Mouse (Mus musculus) MEL (cell line): Measurements from ENCODE around the gene Ispd. TPM values are rescaled to one million over a fixed set of nuclear protein-coding genes. Genes with fewer than 3 reads are reported as not detected.

ENCODE experiments used
- DNase-seq: peaks from one replicate; pipeline ENCODE4 v3.0.0; 2011; ENCODE audit warnings: low read depth, low spot score
- H3K27ac ChIP-seq: 2 replicates; pipeline ENCODE4 v1.5.1; 2012; ENCODE audit warnings: low read depth, mild to moderate bottlenecking, control low read depth, low read length, moderate library complexity; ENCODE audit not compliant: control insufficient read depth
- H3K27me3 ChIP-seq, 2 experiments: fragments of 150-350 bp in 1 of 2; sonication (generic) in 1 of 2; 2 replicates each; pipeline ENCODE4 v1.6.1; 2012; ENCODE audit warnings: low read length in 2 of 2, mild to moderate bottlenecking in 2 of 2, improper control_type of control experiment in 1 of 2, moderate library complexity in 1 of 2; ENCODE audit not compliant: insufficient read depth in 2 of 2, control insufficient read depth in 1 of 2
- H3K36me3 ChIP-seq, 2 experiments: 2 replicates each; pipeline ENCODE4 v1.6.1; 2012 to 2014; ENCODE audit warnings: low read length in 2 of 2, improper control_type of control experiment in 1 of 2, inconsistent platforms in 1 of 2, mild to moderate bottlenecking in 1 of 2; ENCODE audit not compliant: insufficient read depth in 2 of 2, control insufficient read depth in 1 of 2
- H3K4me1 ChIP-seq, 2 experiments: fragments of 150-350 bp in 1 of 2; sonication (generic) in 1 of 2; 2 replicates each; pipeline ENCODE4 v1.6.1; 2012; ENCODE audit warnings: low read length in 2 of 2, improper control_type of control experiment in 1 of 2, mild to moderate bottlenecking in 1 of 2; ENCODE audit not compliant: insufficient read depth in 2 of 2, control insufficient read depth in 1 of 2
- H3K4me3 ChIP-seq, 2 experiments: fragments of 150-350 bp in 1 of 2; sonication (generic) in 1 of 2; 2 replicates each; pipeline ENCODE4 v1.5.1; 2012; ENCODE audit warnings: low read depth in 2 of 2, low read length in 2 of 2, mild to moderate bottlenecking in 2 of 2, moderate library complexity in 2 of 2, control low read depth in 1 of 2, improper control_type of control experiment in 1 of 2; ENCODE audit not compliant: control insufficient read depth in 1 of 2, insufficient read depth in 1 of 2
- H3K79me2 ChIP-seq: 2 replicates; pipeline ENCODE4 v1.6.1; 2012; ENCODE audit warnings: mild to moderate bottlenecking, low read length, moderate library complexity; ENCODE audit not compliant: control insufficient read depth, poor library complexity, insufficient read depth
- H3K9ac ChIP-seq: 2 replicates; pipeline ENCODE4 v1.6.1; 2012; ENCODE audit warnings: low read depth, mild to moderate bottlenecking, control low read depth, low read length, moderate library complexity; ENCODE audit not compliant: control insufficient read depth, poor library complexity, severe bottlenecking
- H3K9me3 ChIP-seq: fragments of 150-350 bp; sonication (generic); replicated peaks from 2 replicates; pipeline ENCODE4 v1.6.1; 2012; ENCODE audit warnings: mild to moderate bottlenecking, low read length, improper control_type of control experiment, moderate library complexity; ENCODE audit not compliant: insufficient read depth
- BHLHE40 ChIP-seq: IDR thresholded peaks from 2 replicates; pipeline ENCODE4 v1.6.1; 2012; ENCODE audit warnings: low read depth, mild to moderate bottlenecking, inconsistent platforms, low read length, improper control_type of control experiment, borderline replicate concordance
- EP300 ChIP-seq, 2 experiments: IDR thresholded peaks; 2 replicates each; pipeline ENCODE4 v1.6.1; 2011; ENCODE audit warnings: improper control_type of control experiment in 2 of 2, low read length in 2 of 2, low read depth in 1 of 2, mild to moderate bottlenecking in 1 of 2
- GABPA ChIP-seq: IDR thresholded peaks from 2 replicates; pipeline ENCODE4 v1.6.1; 2012; ENCODE audit warnings: low read depth, mild to moderate bottlenecking, inconsistent platforms, low read length, improper control_type of control experiment, moderate library complexity
- HCFC1 ChIP-seq: IDR thresholded peaks from 2 replicates; pipeline ENCODE4 v1.6.1; 2012; ENCODE audit warnings: low read depth, mild to moderate bottlenecking, inconsistent platforms, low read length, improper control_type of control experiment, moderate library complexity
- MAFK ChIP-seq: IDR thresholded peaks from 2 replicates; pipeline ENCODE4 v1.6.1; 2011; ENCODE audit warnings: low read depth, mild to moderate bottlenecking, low read length, improper control_type of control experiment, borderline replicate concordance
- MAX ChIP-seq: IDR thresholded peaks from 2 replicates; pipeline ENCODE4 v1.6.1; 2011; ENCODE audit warnings: low read length, improper control_type of control experiment
- MAZ ChIP-seq: IDR thresholded peaks from 2 replicates; pipeline ENCODE4 v1.6.1; 2012; ENCODE audit warnings: low read depth, mild to moderate bottlenecking, inconsistent platforms, low read length, improper control_type of control experiment
- MEF2A ChIP-seq: IDR thresholded peaks from 2 replicates; pipeline ENCODE4 v1.6.1; 2014; ENCODE audit warnings: low read depth, mild to moderate bottlenecking, inconsistent platforms, low read length, improper control_type of control experiment; ENCODE audit not compliant: poor library complexity, insufficient replicate concordance, severe bottlenecking; ENCODE audit errors: extremely low read depth
- MXI1 ChIP-seq: IDR thresholded peaks from 2 replicates; pipeline ENCODE4 v1.6.1; 2011; ENCODE audit warnings: mild to moderate bottlenecking, low read depth, low read length, improper control_type of control experiment
- MYC ChIP-seq: IDR thresholded peaks from 2 replicates; pipeline ENCODE4 v1.6.1; 2011; ENCODE audit warnings: low read depth, mild to moderate bottlenecking, low read length, improper control_type of control experiment, moderate library complexity
- NELFE ChIP-seq: IDR thresholded peaks from 2 replicates; pipeline ENCODE4 v1.6.1; 2011; ENCODE audit warnings: low read depth, low read length, improper control_type of control experiment
- POLR2AphosphoS5 ChIP-seq: IDR thresholded peaks from 2 replicates; pipeline ENCODE4 v1.6.1; 2012; ENCODE audit warnings: low read depth, borderline replicate concordance, mild to moderate bottlenecking, inconsistent platforms, low read length, moderate library complexity, mixed read lengths
- RAD21 ChIP-seq: IDR thresholded peaks from 2 replicates; pipeline ENCODE4 v1.6.1; 2011; ENCODE audit warnings: mild to moderate bottlenecking, low read depth, low read length, improper control_type of control experiment
- RCOR1 ChIP-seq: IDR thresholded peaks from 2 replicates; pipeline ENCODE4 v1.6.1; 2012; ENCODE audit warnings: low read depth, mild to moderate bottlenecking, inconsistent platforms, low read length, improper control_type of control experiment
- SIN3A ChIP-seq: IDR thresholded peaks from 2 replicates; pipeline ENCODE4 v1.6.1; 2012; ENCODE audit warnings: low read length, improper control_type of control experiment, inconsistent platforms
- TCF12 ChIP-seq: IDR thresholded peaks from 2 replicates; pipeline ENCODE4 v1.6.1; 2014; ENCODE audit warnings: low read depth, mild to moderate bottlenecking, inconsistent platforms, low read length, improper control_type of control experiment, moderate library complexity
- USF2 ChIP-seq, 2 experiments: IDR thresholded peaks; 2 replicates each; pipeline ENCODE4 v1.6.1; 2011 to 2012; ENCODE audit warnings: improper control_type of control experiment in 2 of 2, low read length in 2 of 2, borderline replicate concordance in 1 of 2, inconsistent platforms in 1 of 2, low read depth in 1 of 2, mild to moderate bottlenecking in 1 of 2; ENCODE audit not compliant: insufficient read depth in 1 of 2
- ZC3H11A ChIP-seq: IDR thresholded peaks from 2 replicates; pipeline ENCODE4 v1.6.1; 2012; ENCODE audit warnings: low read depth, mild to moderate bottlenecking, inconsistent platforms, low read length, improper control_type of control experiment
- ZKSCAN1 ChIP-seq: IDR thresholded peaks from 2 replicates; pipeline ENCODE4 v1.6.1; 2012; ENCODE audit warnings: low read depth, mild to moderate bottlenecking, inconsistent platforms, low read length, improper control_type of control experiment, moderate library complexity
- ZNF384 ChIP-seq: IDR thresholded peaks from 2 replicates; pipeline ENCODE4 v1.6.1; 2012; ENCODE audit warnings: low read depth, mild to moderate bottlenecking, inconsistent platforms, low read length, improper control_type of control experiment
- polyA plus RNA-seq, 2 experiments: library from polyadenylated mRNA; stranded (reverse) in 1 of 2; unstranded in 1 of 2; fragments of >175 nt in 1 of 2; fragments of >200 nt in 1 of 2; gene quantifications; 2 replicates each; pipeline versions ENCODE4 v1.2.1 to v1.2.4; 2012; ENCODE audit warnings: low replicate concordance in 2 of 2, low read depth in 1 of 2; ENCODE audit not compliant: insufficient read length in 2 of 2, insufficient read depth in 1 of 2, missing spikeins in 1 of 2
- total RNA-seq: library from RNA; depleted of rRNA; stranded (reverse); fragments of 300-350 nt; gene quantifications from 2 replicates; pipeline ENCODE4 v1.2.3, GENCODE M21; 2012

Ispd gene
- total and polyA plus RNA-seq, 3 experiments: 2.4 to 54.1 (median 2.8) TPM

DNA sequence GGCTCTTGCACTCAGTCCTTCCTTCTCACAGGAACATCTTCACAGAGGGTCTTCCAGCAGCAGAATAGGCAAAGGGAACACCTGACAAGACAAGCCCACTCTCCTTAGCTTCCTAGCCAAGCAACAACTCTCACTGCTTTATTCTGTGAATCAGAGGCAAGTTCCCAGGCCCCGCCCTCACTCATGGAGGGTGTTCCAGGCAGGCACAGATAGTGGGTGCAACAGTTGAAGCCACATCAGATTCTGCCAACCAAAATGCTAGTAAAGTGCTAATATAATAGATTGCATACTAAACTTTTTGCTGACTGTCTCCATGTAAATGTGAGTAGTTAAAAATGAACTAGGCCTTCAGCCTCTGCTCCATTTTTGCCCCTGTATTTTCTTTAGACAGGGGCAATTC, 173.4 kb downstream of the Ispd start:
- H3K4me3 ChIP-seq: no peak overlapping the region
- no peaks in the 10 kb centered on the region for H3K36me3 ChIP-seq
- no peak overlapping the region for H3K27ac ChIP-seq
- no peaks in the 10 kb centered on the region for H3K27me3 ChIP-seq
- no peak for TF ChIP-seq RAD21
- TF ChIP-seq ZKSCAN1: no peak
- peak in 1 of 2 experiments; percentile 27; a peak in 1 of 4 replicates for TF ChIP-seq EP300 (IDR thresholded peaks at IDR 0.05; ENCODE audit: low read depth in 1 of 2, low read length in 2 of 2)
- TF ChIP-seq GABPA: no peak
- TF ChIP-seq USF2 (IDR thresholded peaks at IDR 0.05; ENCODE audit: borderline replicate concordance in 1 of 2, insufficient read depth in 1 of 2, low read depth in 1 of 2, low read length in 2 of 2): no peak
- no peak for TF ChIP-seq SIN3A
- no peak for TF ChIP-seq HCFC1
- TF ChIP-seq BHLHE40: no peak
- no peaks in the 10 kb centered on the region for H3K4me1 ChIP-seq
- DNase-seq: peak; percentile 35
- H3K9me3 ChIP-seq: no peaks in the 10 kb centered on the region
- no peak overlapping the region for H3K9ac ChIP-seq
- no peaks in the 10 kb centered on the region for H3K79me2 ChIP-seq

DNA sequence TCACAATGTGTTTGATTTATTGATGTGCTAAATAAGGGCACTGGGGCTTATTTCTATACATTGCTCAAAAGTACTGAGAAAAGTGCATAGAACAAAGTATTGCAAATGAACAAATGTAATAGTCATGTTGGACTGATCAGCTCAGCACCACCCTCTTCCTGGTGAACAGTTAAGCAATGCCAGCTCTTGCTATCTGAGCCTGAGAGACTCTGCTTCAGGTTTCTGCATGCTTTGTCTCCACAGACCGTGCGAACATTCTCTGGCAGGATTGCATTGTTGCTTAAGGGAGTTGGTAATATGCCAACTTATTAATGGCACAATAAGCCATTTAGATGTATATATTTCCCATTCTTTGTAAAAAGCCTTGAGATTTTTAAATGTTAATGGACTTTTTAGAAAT, 182.9 kb downstream of the Ispd start:
- TF ChIP-seq MAZ (no peak), MAX (no peak), MEF2A (no peak), MXI1 (no peak), USF2 (IDR thresholded peaks at IDR 0.05; ENCODE audit: borderline replicate concordance in 1 of 2, insufficient read depth in 1 of 2, low read depth in 1 of 2, low read length in 2 of 2) (no peak)
- Histone ChIP-seq H3K27ac (no peak overlapping the region), H3K9ac (no peak overlapping the region), H3K9me3 (no peaks in the 10 kb centered on the region), H3K4me3 (no peak overlapping the region), H3K4me1 (no peaks in the 10 kb centered on the region), H3K79me2 (no peaks in the 10 kb centered on the region), H3K36me3 (no peaks in the 10 kb centered on the region), H3K27me3 (no peaks in the 10 kb centered on the region)
- no peak for DNase-seq

DNA sequence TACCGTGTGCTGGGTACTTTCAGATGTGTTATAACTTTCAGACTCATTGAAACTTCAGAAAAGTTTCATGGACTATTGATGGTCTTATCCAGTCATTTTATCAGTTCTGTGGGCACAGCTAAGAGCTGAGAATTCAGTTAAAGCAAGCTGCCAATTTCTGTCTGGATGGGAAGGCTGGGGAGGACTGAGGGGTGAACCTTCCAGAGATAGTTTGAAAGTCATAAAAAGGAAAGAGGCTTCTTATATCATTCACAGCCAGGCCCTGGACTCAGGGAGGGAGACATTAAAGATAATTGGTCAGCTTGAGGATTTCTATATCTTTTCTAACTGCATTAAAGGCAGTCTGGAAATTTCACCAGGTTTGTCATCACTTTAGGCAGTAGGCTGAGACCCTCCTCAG, 185.7 kb downstream of the Ispd start:
- Histone ChIP-seq H3K36me3 (no peaks in the 10 kb centered on the region), H3K9me3 (no peaks in the 10 kb centered on the region), H3K27ac (no peak overlapping the region), H3K4me3 (no peak overlapping the region), H3K9ac (no peak overlapping the region), H3K27me3 (no peaks in the 10 kb centered on the region), H3K4me1 (no peaks in the 10 kb centered on the region), H3K79me2 (no peaks in the 10 kb centered on the region)
- DNase-seq: no peak
- TF ChIP-seq NELFE (no peak), MAZ (no peak), BHLHE40 (no peak), ZNF384 (no peak), GABPA (no peak), MYC (no peak), RCOR1 (no peak), TCF12 (no peak), POLR2AphosphoS5 (no peak), ZC3H11A (no peak), HCFC1 (no peak), RAD21 (no peak), MAX (no peak), MAFK (no peak)
